Mouse (Mus musculus): Measurements from ENCODE around the gene D6Ertd527e. TPM values are rescaled to one million over a fixed set of nuclear protein-coding genes. Genes with fewer than 3 reads are reported as not detected.

D6Ertd527e gene
- 0.54 TPM in 1 of 2 replicates, not detected in the other for polyA plus RNA-seq (2014; fragmentation: Nextera tagmentation; extraction: Ambion mirVana)

- WGBS, result 82% methylated on average over 11 of the region's 11 CpGs
- H3K27ac ChIP-seq (ENCODE audit: low read depth, low read length), result no peak within 1 kb of the TSS
- no peaks in the 10 kb centered on the region for H3K36me3 ChIP-seq (ENCODE audit: control insufficient read depth, insufficient read depth, low read length)
- no peak within 1 kb of the TSS for H3K9ac ChIP-seq (replicated peaks; ENCODE audit: low read depth, low read length)
- no peak for ATAC-seq (ENCODE audit: low read depth)
- H3K4me2 ChIP-seq (ENCODE audit: low read depth, low read length), result no peak within 1 kb of the TSS
- H3K4me3 ChIP-seq (ENCODE audit: low read depth, low read length), result no peak within 1 kb of the TSS
- peaks cover 3% of the 10 kb centered on the region; the same call in 1 of the 2 replicates for H3K4me1 ChIP-seq (ENCODE audit: control insufficient read depth, insufficient read depth, low read length)
- H3K9me3 ChIP-seq (ENCODE audit: control insufficient read depth, low read length), result no peaks in the 10 kb centered on the region
- H3K27me3 ChIP-seq (ENCODE audit: control insufficient read depth, insufficient read depth, low read length), result no peaks in the 10 kb centered on the region
Measured at GRCm38 (mm10) chr6:87104123-87104796, at the start of gene D6Ertd527e. D6Ertd527e (plus strand) TSS chr6:87104746.

GRCm38 (mm10) chr6:87059754-87060153 is 44.8 kb upstream of the D6Ertd527e start:
- Histone ChIP-seq H3K4me3 (ENCODE audit: low read depth, low read length) (no peak overlapping the region), H3K4me1 (ENCODE audit: control insufficient read depth, insufficient read depth, low read length) (no peaks in the 10 kb centered on the region), H3K9ac (replicated peaks; ENCODE audit: low read depth, low read length) (no peak overlapping the region), H3K27me3 (ENCODE audit: control insufficient read depth, insufficient read depth, low read length) (no peaks in the 10 kb centered on the region), H3K36me3 (ENCODE audit: control insufficient read depth, insufficient read depth, low read length) (peaks cover 57% of the 10 kb centered on the region), H3K4me2 (ENCODE audit: low read depth, low read length) (no peak overlapping the region), H3K27ac (ENCODE audit: low read depth, low read length) (no peak overlapping the region), H3K9me3 (ENCODE audit: control insufficient read depth, low read length) (no peaks in the 10 kb centered on the region)
- 98% methylated on average over 1 of the region's 1 CpGs for WGBS
- ATAC-seq (ENCODE audit: low read depth), result no peak

- no peak for ATAC-seq (ENCODE audit: low read depth)
- Histone ChIP-seq H3K4me1 (ENCODE audit: control insufficient read depth, insufficient read depth, low read length) (no peaks in the 10 kb centered on the region), H3K4me2 (ENCODE audit: low read depth, low read length) (no peak overlapping the region), H3K9me3 (ENCODE audit: control insufficient read depth, low read length) (no peaks in the 10 kb centered on the region), H3K27ac (ENCODE audit: low read depth, low read length) (no peak overlapping the region), H3K9ac (replicated peaks; ENCODE audit: low read depth, low read length) (no peak overlapping the region), H3K36me3 (ENCODE audit: control insufficient read depth, insufficient read depth, low read length) (peaks cover 47% of the 10 kb centered on the region), H3K4me3 (ENCODE audit: low read depth, low read length) (no peak overlapping the region), H3K27me3 (ENCODE audit: control insufficient read depth, insufficient read depth, low read length) (no peaks in the 10 kb centered on the region)
- 95% methylated on average over 4 of the region's 4 CpGs for WGBS
Measured at GRCm38 (mm10) chr6:87063586-87063985, 41.0 kb upstream of the D6Ertd527e start.

- no peak overlapping the region for H3K4me2 ChIP-seq (ENCODE audit: low read depth, low read length)
- 88% methylated on average over 2 of the region's 2 CpGs for WGBS
- H3K4me3 ChIP-seq (ENCODE audit: low read depth, low read length), result no peak overlapping the region
- no peak overlapping the region for H3K27ac ChIP-seq (ENCODE audit: low read depth, low read length)
- no peak overlapping the region for H3K9ac ChIP-seq (replicated peaks; ENCODE audit: low read depth, low read length)
- H3K4me1 ChIP-seq (ENCODE audit: control insufficient read depth, insufficient read depth, low read length), result no peaks in the 10 kb centered on the region
- no peak for ATAC-seq (ENCODE audit: low read depth)
- H3K27me3 ChIP-seq (ENCODE audit: control insufficient read depth, insufficient read depth, low read length), result no peaks in the 10 kb centered on the region
- H3K36me3 ChIP-seq (ENCODE audit: control insufficient read depth, insufficient read depth, low read length), result peaks cover 61% of the 10 kb centered on the region
- H3K9me3 ChIP-seq (ENCODE audit: control insufficient read depth, low read length), result no peaks in the 10 kb centered on the region
Measured at GRCm38 (mm10) chr6:87068209-87068608, 36.3 kb upstream of the D6Ertd527e start.

GRCm38 (mm10) chr6:87069195-87069900 is 35.2 kb upstream of the D6Ertd527e start:
- H3K27ac ChIP-seq (ENCODE audit: low read depth, low read length), result no peak overlapping the region
- no peak overlapping the region for H3K4me3 ChIP-seq (ENCODE audit: low read depth, low read length)
- H3K4me2 ChIP-seq (ENCODE audit: low read depth, low read length), result no peak overlapping the region
- no peak overlapping the region for H3K9ac ChIP-seq (replicated peaks; ENCODE audit: low read depth, low read length)
- no peaks in the 10 kb centered on the region for H3K9me3 ChIP-seq (ENCODE audit: control insufficient read depth, low read length)
- no peaks in the 10 kb centered on the region for H3K27me3 ChIP-seq (ENCODE audit: control insufficient read depth, insufficient read depth, low read length)
- H3K4me1 ChIP-seq (ENCODE audit: control insufficient read depth, insufficient read depth, low read length), result no peaks in the 10 kb centered on the region
- ATAC-seq (ENCODE audit: low read depth), result no peak
- peaks cover 60% of the 10 kb centered on the region for H3K36me3 ChIP-seq (ENCODE audit: control insufficient read depth, insufficient read depth, low read length)
- WGBS, result 82% methylated on average over 7 of the region's 7 CpGs

- H3K27ac ChIP-seq (ENCODE audit: low read depth, low read length), result no peak overlapping the region
- 95% methylated on average over 4 of the region's 4 CpGs for WGBS
- no peaks in the 10 kb centered on the region for H3K4me1 ChIP-seq (ENCODE audit: control insufficient read depth, insufficient read depth, low read length)
- H3K4me3 ChIP-seq (ENCODE audit: low read depth, low read length), result no peak overlapping the region
- H3K27me3 ChIP-seq (ENCODE audit: control insufficient read depth, insufficient read depth, low read length), result no peaks in the 10 kb centered on the region
- no peaks in the 10 kb centered on the region for H3K9me3 ChIP-seq (ENCODE audit: control insufficient read depth, low read length)
- ATAC-seq (ENCODE audit: low read depth), result no peak
- no peak overlapping the region for H3K4me2 ChIP-seq (ENCODE audit: low read depth, low read length)
- peaks cover 59% of the 10 kb centered on the region for H3K36me3 ChIP-seq (ENCODE audit: control insufficient read depth, insufficient read depth, low read length)
- H3K9ac ChIP-seq (replicated peaks; ENCODE audit: low read depth, low read length), result no peak overlapping the region
Measured at GRCm38 (mm10) chr6:87070641-87071040, 33.9 kb upstream of the D6Ertd527e start.

- H3K4me3 ChIP-seq (ENCODE audit: low read depth, low read length), result no peak overlapping the region
- H3K9ac ChIP-seq (replicated peaks; ENCODE audit: low read depth, low read length), result no peak overlapping the region
- no peak for ATAC-seq (ENCODE audit: low read depth)
- H3K27ac ChIP-seq (ENCODE audit: low read depth, low read length), result no peak overlapping the region
- H3K9me3 ChIP-seq (ENCODE audit: control insufficient read depth, low read length), result no peaks in the 10 kb centered on the region
- H3K4me1 ChIP-seq (ENCODE audit: control insufficient read depth, insufficient read depth, low read length), result no peaks in the 10 kb centered on the region
- H3K27me3 ChIP-seq (ENCODE audit: control insufficient read depth, insufficient read depth, low read length), result no peaks in the 10 kb centered on the region
- H3K36me3 ChIP-seq (ENCODE audit: control insufficient read depth, insufficient read depth, low read length), result peaks cover 58% of the 10 kb centered on the region
- H3K4me2 ChIP-seq (ENCODE audit: low read depth, low read length), result no peak overlapping the region
- 92% methylated on average over 4 of the region's 4 CpGs for WGBS
Measured at GRCm38 (mm10) chr6:87072759-87073158, 31.8 kb upstream of the D6Ertd527e start.

- 76% methylated on average over 3 of the region's 3 CpGs for WGBS
- no peak overlapping the region for H3K4me3 ChIP-seq (ENCODE audit: low read depth, low read length)
- H3K9me3 ChIP-seq (ENCODE audit: control insufficient read depth, low read length), result no peaks in the 10 kb centered on the region
- ATAC-seq (ENCODE audit: low read depth), result no peak
- no peak overlapping the region for H3K9ac ChIP-seq (replicated peaks; ENCODE audit: low read depth, low read length)
- peaks cover 55% of the 10 kb centered on the region for H3K36me3 ChIP-seq (ENCODE audit: control insufficient read depth, insufficient read depth, low read length)
- no peak overlapping the region for H3K4me2 ChIP-seq (ENCODE audit: low read depth, low read length)
- H3K27ac ChIP-seq (ENCODE audit: low read depth, low read length), result no peak overlapping the region
- H3K27me3 ChIP-seq (ENCODE audit: control insufficient read depth, insufficient read depth, low read length), result no peaks in the 10 kb centered on the region
- H3K4me1 ChIP-seq (ENCODE audit: control insufficient read depth, insufficient read depth, low read length), result no peaks in the 10 kb centered on the region
Measured at GRCm38 (mm10) chr6:87075092-87075685, 29.4 kb upstream of the D6Ertd527e start.

GRCm38 (mm10) chr6:87079457-87079856 is 25.1 kb upstream of the D6Ertd527e start:
- ATAC-seq (ENCODE audit: low read depth), result no peak
- Histone ChIP-seq H3K27me3 (ENCODE audit: control insufficient read depth, insufficient read depth, low read length) (no peaks in the 10 kb centered on the region), H3K4me2 (ENCODE audit: low read depth, low read length) (no peak overlapping the region), H3K9me3 (ENCODE audit: control insufficient read depth, low read length) (no peaks in the 10 kb centered on the region), H3K9ac (replicated peaks; ENCODE audit: low read depth, low read length) (no peak overlapping the region), H3K36me3 (ENCODE audit: control insufficient read depth, insufficient read depth, low read length) (peaks cover 51% of the 10 kb centered on the region), H3K4me3 (ENCODE audit: low read depth, low read length) (no peak overlapping the region), H3K4me1 (ENCODE audit: control insufficient read depth, insufficient read depth, low read length) (no peaks in the 10 kb centered on the region), H3K27ac (ENCODE audit: low read depth, low read length) (no peak overlapping the region)
- WGBS, result 84% methylated on average over 4 of the region's 4 CpGs
